Mouse (Mus musculus) testis, adult 2 months (tissue): ENCODE data around the gene Asic2.

Experiments
- CTCF ChIP-seq: fragments of 200-500 bp; IDR thresholded peaks from 2 replicates; pipeline ENCODE4 v1.5.1; 2012; ENCODE audit warnings: low read depth, mild to moderate bottlenecking, inconsistent platforms, low read length, moderate library complexity; ENCODE audit not compliant: control insufficient read depth, insufficient read depth, insufficient replicate concordance
- POLR2A ChIP-seq: fragments of 200-500 bp; IDR thresholded peaks from 2 replicates; pipeline ENCODE4 v1.6.1; 2012; ENCODE audit warnings: low read depth, mild to moderate bottlenecking, inconsistent platforms, low read length, moderate library complexity; ENCODE audit not compliant: control insufficient read depth

DNA sequence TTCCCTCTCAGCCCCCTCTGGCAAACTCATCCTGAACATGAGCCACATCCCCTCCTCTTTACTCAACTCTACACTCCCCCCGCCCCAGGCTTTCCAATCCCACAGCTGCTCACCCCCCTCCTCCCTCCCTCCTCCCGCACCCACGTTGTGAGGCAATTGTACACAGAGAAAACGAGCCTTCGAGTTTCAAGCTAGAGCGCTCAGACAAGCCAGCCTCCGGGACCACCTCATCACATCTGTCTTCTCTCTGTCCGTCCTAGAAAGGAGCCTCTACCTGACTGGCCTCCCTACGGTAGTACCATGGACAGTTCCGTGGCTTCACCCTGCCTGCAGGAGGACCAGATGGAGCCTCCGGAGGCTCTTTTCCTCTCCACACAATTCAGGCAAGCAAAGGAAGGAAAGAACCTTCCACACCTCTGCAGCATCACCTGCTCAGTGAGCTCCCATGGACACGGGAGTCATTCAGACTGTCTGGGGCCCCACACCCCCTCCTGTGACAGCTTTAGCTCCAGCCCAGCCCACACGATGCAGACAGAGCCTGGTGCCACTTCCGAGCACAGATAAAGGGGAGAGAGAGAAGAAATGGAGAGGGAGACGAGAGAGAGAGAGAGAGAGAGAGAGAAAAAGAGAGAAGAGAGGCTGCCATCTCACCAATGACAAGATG lies 1.5 kb downstream of the Asic2 start:
- TF ChIP-seq CTCF (no peak), POLR2A (no peak)
